Mouse (Mus musculus) spleen, adult 2 months (tissue): ENCODE measurements around the gene Efcab7.

ENCODE experiments used
- CTCF ChIP-seq: fragments of 200-500 bp; IDR thresholded peaks from 2 replicates; pipeline ENCODE4 v1.5.1; 2011; ENCODE audit warnings: mild to moderate bottlenecking, inconsistent platforms; ENCODE audit not compliant: insufficient read depth, insufficient read length, insufficient replicate concordance; ENCODE audit errors: extremely low read depth
- POLR2A ChIP-seq: fragments of 200-500 bp; IDR thresholded peaks from 2 replicates; pipeline ENCODE4 v1.6.1; 2011; ENCODE audit warnings: low read depth, low read length, inconsistent platforms

- TF ChIP-seq CTCF (no peak), POLR2A (no peak)
Observed at GRCm38 (mm10) chr4:99929613-99930517, 100.9 kb downstream of the Efcab7 start, which contains the start of gene Itgb3bp.
